Mouse (Mus musculus): ENCODE data around the gene Nebl. TPM values are rescaled to one million over a fixed set of nuclear protein-coding genes. Genes with fewer than 3 reads are reported as not detected.

The Nebl gene
- total RNA-seq, 1 experiment from 2014 or later, result 0.38 TPM

DNA sequence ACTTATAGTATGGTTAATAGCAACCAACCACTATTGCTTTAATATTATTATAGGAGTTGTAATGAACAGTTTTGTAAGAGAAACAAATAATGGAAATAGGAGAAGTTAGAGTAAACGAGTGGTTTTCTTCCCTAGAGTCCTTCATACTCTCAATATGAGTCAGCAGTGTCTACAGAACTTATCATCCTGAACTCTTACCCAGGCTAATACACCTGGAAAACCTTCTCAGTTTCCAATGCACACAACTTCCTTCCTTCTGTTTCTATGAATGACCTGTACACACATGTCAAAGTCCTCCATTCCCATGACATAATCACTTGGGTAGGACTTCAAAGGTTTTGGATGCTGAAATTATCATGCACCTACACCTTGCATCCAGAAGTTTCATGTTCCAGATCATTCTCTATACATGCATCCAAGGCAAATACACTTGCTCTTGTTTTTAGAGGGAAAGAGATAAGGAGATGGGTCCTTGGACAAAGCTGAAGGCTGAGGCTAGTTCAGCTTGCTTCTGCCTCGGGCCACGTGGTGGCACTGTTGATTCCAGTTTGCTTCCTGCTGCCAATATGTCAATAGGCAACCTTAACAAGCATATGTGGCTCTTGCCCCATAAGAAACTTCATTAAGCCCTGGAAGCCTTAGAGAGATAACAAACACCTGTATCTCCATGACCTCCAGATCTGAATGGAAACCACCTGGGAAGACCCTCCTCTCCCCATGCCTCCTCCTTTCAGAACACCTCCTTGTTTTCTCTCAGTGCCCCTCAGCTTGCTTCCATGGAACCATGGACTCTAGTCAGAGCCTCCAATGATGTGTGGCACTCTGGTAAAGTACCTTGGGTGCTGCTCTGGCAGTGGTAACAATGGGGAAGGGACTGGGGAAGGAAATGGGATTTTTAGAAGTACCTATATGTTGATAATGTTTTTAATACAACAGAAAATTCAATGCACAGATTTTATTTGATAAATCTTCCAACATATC lies 86.7 kb downstream of the Nebl start:
- ATAC-seq (replicated peaks; ENCODE audit: insufficient number of reproducible peaks, low FRiP score, low TSS enrichment, poor library complexity, severe bottlenecking), result no peak

DNA sequence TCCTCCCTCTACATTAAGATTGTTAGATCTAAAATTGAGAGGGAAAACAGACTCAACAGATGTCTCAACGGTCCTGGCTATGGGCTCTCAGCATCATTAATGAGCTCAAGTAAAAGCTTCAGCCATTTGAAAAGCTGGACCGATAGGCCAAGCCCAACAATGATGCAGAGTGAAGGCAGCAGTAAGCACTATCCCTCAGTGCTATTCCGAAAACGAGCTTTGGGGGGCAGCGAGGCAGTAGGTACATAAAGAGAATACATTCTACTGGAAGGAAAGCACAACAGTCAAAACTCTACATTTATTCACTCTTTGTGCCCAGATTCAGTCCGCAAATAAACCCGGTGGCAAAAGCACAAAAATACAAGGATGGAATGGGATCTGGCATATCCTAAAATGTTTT lies 87.4 kb downstream of the Nebl start:
- ATAC-seq (replicated peaks; ENCODE audit: insufficient number of reproducible peaks, low FRiP score, low TSS enrichment, poor library complexity, severe bottlenecking), result no peak

GRCm38 (mm10) chr2:17642770-17643169 lies 88.5 kb downstream of the Nebl start:
- ATAC-seq (replicated peaks; ENCODE audit: insufficient number of reproducible peaks, low FRiP score, low TSS enrichment, poor library complexity, severe bottlenecking), result no peak

DNA sequence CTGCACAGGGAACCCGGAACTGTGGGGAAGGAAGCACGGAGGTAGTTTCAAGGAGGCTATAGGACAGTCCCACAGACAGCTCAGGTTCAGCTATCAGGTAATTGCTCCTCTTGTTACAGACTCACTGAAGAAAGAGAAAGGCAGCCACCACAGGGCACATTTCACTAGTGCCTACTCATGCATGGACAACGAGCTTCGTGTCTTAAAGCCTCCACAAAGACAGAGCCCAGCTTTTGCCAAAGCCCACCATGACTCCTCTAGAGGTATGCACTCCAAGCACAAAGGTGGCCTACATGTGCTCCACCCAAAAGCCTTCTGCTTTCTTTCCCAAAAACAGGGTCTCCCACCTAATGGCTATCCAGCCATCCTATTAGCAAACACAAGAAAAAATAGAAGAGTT lies 90.4 kb downstream of the Nebl start:
- ATAC-seq (replicated peaks; ENCODE audit: insufficient number of reproducible peaks, low FRiP score, low TSS enrichment, poor library complexity, severe bottlenecking), result no peak

- ATAC-seq (replicated peaks; ENCODE audit: insufficient number of reproducible peaks, low FRiP score, low TSS enrichment, poor library complexity, severe bottlenecking), result no peak
Observed at GRCm38 (mm10) chr2:17638631-17639030, 92.6 kb downstream of the Nebl start.

DNA sequence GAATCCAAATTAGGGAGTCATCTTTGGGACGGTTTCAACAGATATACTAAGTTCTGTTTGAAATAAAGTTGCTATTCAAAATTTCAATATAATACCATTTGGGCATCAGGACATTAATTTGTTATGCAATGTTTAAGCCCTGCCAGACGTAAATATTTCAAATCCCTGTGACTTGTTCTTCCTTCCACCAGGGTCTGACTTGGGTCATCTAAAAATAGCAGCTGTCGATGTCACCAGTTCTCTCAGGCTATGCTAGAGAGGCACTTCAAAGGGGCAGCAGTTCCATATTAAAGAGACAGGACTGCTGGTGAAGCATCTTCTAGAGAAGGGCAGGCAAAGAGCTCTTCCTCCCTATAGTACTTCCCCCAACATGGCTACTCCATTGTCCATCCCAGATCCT lies 107.3 kb downstream of the Nebl start:
- no peak for ATAC-seq (replicated peaks; ENCODE audit: insufficient number of reproducible peaks, low FRiP score, low TSS enrichment, poor library complexity, severe bottlenecking)

GRCm38 (mm10) chr2:17610259-17610658 lies 121.0 kb downstream of the Nebl start:
- ATAC-seq (replicated peaks; ENCODE audit: insufficient number of reproducible peaks, low FRiP score, low TSS enrichment, poor library complexity, severe bottlenecking), result no peak

- no peak for ATAC-seq (replicated peaks; ENCODE audit: insufficient number of reproducible peaks, low FRiP score, low TSS enrichment, poor library complexity, severe bottlenecking)
Observed at GRCm38 (mm10) chr2:17603573-17603972, 127.7 kb downstream of the Nebl start.

GRCm38 (mm10) chr2:17600652-17601051 lies 130.6 kb downstream of the Nebl start:
- no peak for ATAC-seq (replicated peaks; ENCODE audit: insufficient number of reproducible peaks, low FRiP score, low TSS enrichment, poor library complexity, severe bottlenecking)

DNA sequence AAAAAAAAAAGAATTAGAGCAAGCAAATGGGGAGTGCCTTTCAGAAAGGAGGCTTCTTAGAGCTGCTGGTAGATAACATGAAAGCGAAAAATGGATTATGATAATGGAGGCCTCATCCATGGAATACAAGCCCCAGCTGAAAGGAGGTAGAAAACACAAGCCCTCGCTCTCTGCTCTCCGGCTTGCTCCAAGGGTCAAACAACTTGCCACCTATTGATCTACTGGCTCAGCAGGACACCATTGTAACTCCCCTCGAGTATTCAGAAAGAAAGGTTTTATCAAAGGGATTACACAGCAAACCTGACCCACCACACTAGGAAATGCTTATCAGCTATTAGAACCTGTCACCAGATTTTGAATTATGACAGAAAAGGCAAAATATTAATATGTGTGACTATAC lies 131.4 kb downstream of the Nebl start:
- no peak for ATAC-seq (replicated peaks; ENCODE audit: insufficient number of reproducible peaks, low FRiP score, low TSS enrichment, poor library complexity, severe bottlenecking)

GRCm38 (mm10) chr2:17597932-17598331 lies 133.3 kb downstream of the Nebl start:
- ATAC-seq (replicated peaks; ENCODE audit: insufficient number of reproducible peaks, low FRiP score, low TSS enrichment, poor library complexity, severe bottlenecking), result no peak

DNA sequence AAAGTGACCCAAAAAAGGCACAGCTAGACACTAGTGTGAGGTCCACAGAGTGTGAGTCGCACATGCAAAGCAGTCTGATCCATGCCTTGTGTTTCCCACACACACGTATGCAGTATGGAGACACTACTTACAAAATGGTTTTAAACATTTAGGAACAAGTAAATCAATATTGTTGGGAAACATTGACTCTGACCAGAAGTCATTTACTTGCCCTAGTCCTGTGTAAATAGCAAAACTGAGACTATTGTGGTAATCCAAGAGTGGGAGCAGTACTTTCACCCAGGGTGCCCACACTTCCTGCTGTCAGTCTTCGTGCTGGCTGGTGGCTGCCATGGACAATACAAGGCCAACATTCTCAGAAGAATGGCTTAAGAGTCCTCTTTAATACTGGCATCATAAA lies 141.6 kb downstream of the Nebl start:
- ATAC-seq (replicated peaks; ENCODE audit: insufficient number of reproducible peaks, low FRiP score, low TSS enrichment, poor library complexity, severe bottlenecking), result no peak

- ATAC-seq (replicated peaks; ENCODE audit: insufficient number of reproducible peaks, low FRiP score, low TSS enrichment, poor library complexity, severe bottlenecking), result no peak
Observed at GRCm38 (mm10) chr2:17585329-17585992, 145.8 kb downstream of the Nebl start.

DNA sequence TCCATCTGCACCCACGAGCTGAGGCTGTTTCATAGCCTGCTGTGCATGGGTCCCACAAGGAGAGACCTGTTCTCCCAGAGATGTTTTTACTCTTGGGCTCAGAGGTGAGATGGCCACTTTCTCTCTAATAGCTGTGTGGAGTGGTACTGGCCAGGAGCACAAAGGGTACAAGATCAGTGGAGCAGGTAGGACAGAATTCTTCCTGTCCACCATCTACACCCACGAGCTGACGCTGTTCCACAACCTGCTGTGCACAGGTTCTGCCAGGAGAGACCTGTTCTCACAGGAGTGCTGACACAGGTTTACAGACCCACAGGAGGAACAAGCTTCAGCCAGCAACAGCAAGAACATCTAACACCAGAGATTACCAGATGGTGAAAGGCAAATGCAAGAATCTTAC lies 155.6 kb downstream of the Nebl start:
- ATAC-seq (replicated peaks; ENCODE audit: insufficient number of reproducible peaks, low FRiP score, low TSS enrichment, poor library complexity, severe bottlenecking), result no peak

GRCm38 (mm10) chr2:17571716-17572115 lies 159.5 kb downstream of the Nebl start:
- no peak for ATAC-seq (replicated peaks; ENCODE audit: insufficient number of reproducible peaks, low FRiP score, low TSS enrichment, poor library complexity, severe bottlenecking)

GRCm38 (mm10) chr2:17558889-17559742 lies 172.1 kb downstream of the Nebl start:
- ATAC-seq (replicated peaks; ENCODE audit: insufficient number of reproducible peaks, low FRiP score, low TSS enrichment, poor library complexity, severe bottlenecking), result no peak

DNA sequence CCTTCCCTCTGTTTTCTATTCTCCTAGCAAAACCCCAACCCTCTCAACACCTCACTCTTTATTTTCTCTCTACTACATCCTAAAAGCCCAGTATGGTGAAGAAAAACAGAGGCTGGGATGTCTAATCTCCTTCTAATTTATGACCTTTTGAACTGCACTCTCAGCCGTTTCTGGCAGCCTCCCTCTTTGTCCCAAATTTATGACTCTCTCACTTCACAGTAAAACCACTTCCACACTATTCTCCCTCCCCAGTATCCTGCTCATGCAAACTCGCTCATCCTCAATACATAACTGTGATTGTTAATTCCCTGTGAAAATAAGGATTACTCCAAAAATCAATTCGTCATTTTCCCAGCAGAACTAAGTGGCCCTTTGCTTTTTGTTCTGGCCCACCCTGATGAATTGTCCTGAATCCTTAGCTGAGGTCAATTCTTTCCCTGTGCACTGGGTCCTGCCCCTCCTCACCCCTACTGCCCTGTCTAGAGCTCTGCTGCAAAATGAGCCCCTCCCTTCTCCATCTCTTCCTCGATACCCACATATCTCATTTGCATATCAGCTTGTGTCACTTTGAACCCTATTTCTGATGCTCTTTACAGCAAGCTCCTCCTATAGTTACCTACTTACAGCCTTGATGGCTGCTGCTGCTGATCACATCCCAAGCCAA lies 181.2 kb downstream of the Nebl start:
- no peak for ATAC-seq (replicated peaks; ENCODE audit: insufficient number of reproducible peaks, low FRiP score, low TSS enrichment, poor library complexity, severe bottlenecking)

DNA sequence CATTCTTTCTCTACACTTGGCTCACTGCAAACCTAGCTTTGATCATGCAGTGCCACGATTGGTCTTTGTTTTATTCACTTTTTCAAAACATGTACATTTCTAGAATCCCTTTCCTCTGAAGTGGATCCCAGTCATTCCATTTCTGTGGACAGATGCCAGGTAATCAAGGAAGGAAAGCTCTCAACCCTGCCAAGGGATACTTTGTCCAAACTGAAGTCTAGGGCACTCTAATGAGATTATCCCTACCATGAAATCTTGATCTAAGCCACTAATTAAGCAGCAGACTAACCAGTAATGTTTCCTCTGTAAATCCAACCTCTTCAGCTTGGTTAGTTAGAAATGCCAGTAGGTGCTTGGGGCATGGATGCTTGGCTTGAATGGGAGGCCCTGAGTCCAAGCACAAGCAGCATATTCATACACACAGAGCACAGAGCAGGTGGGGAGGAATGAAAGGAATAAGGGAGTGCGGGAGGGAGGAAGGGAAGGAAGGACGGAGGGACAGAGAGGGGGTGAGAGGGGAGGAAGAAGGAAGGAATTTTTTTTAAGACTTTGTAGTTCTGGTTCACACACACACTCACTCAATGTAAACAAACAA lies 184.8 kb downstream of the Nebl start:
- no peak for ATAC-seq (replicated peaks; ENCODE audit: insufficient number of reproducible peaks, low FRiP score, low TSS enrichment, poor library complexity, severe bottlenecking)
